Mouse (Mus musculus) CD8-positive naive resting alpha-beta T cell, adult 2 months (primary cell): Measurements from ENCODE around the gene Ccer1.
"Not testable (repeated sequence)": the region's sequence is repeated elsewhere in the genome, so short reads cannot be mapped to it uniquely, and the experiment has no call there.

Source experiments
- DNase-seq, 2 experiments: peaks; one replicate each; pipeline ENCODE4 v3.0.0; 2022; ENCODE audit warnings: low read depth in 2 of 2, low spot score in 2 of 2

The Ccer1 gene

GRCm38 (mm10) chr10:97692913-97693312, at the start of gene Ccer1:
Gene Ccer1, plus strand, starts transcription at chr10:97693059.
- DNase-seq: no peak

- DNase-seq: no peak
Measured at GRCm38 (mm10) chr10:97643768-97644167, 49.1 kb upstream of the Ccer1 start, which contains the start of gene Epyc. Gene Epyc, plus strand, starts transcription at chr10:97644068.

GRCm38 (mm10) chr10:97650334-97650733, 42.5 kb upstream of the Ccer1 start:
- no peak for DNase-seq

- no peak for DNase-seq
Measured at GRCm38 (mm10) chr10:97659489-97659888, 33.4 kb upstream of the Ccer1 start.

- no peak for DNase-seq
Measured at GRCm38 (mm10) chr10:97668656-97669055, 24.2 kb upstream of the Ccer1 start.

- DNase-seq: no peak
Measured at GRCm38 (mm10) chr10:97670202-97670601, 22.7 kb upstream of the Ccer1 start.

GRCm38 (mm10) chr10:97673239-97673638, 19.6 kb upstream of the Ccer1 start:
- no peak for DNase-seq

GRCm38 (mm10) chr10:97682981-97683380, 9.9 kb upstream of the Ccer1 start:
- no peak for DNase-seq

GRCm38 (mm10) chr10:97687198-97687597, 5.7 kb upstream of the Ccer1 start:
- no peak for DNase-seq

GRCm38 (mm10) chr10:97689425-97689824, 3.4 kb upstream of the Ccer1 start:
- DNase-seq: no peak

GRCm38 (mm10) chr10:97693398-97694135, 708 bp downstream of the Ccer1 start:
- DNase-seq: no peak

- no peak for DNase-seq
Measured at GRCm38 (mm10) chr10:97702321-97702720, 9.5 kb downstream of the Ccer1 start.

- no peak for DNase-seq
Measured at GRCm38 (mm10) chr10:97704562-97704961, 11.7 kb downstream of the Ccer1 start.

- DNase-seq: no peak
Measured at GRCm38 (mm10) chr10:97712687-97713086, 19.8 kb downstream of the Ccer1 start.

- DNase-seq: no peak
Measured at GRCm38 (mm10) chr10:97714584-97714983, 21.7 kb downstream of the Ccer1 start.

- DNase-seq: no peak
Measured at GRCm38 (mm10) chr10:97715289-97715906, 22.5 kb downstream of the Ccer1 start.

GRCm38 (mm10) chr10:97717233-97717632, 24.4 kb downstream of the Ccer1 start:
- no peak for DNase-seq

- no peak for DNase-seq
Measured at GRCm38 (mm10) chr10:97718021-97718420, 25.2 kb downstream of the Ccer1 start.

- no peak for DNase-seq
Measured at GRCm38 (mm10) chr10:97720625-97721024, 27.8 kb downstream of the Ccer1 start.

GRCm38 (mm10) chr10:97722709-97723108, 29.9 kb downstream of the Ccer1 start:
- no peak for DNase-seq

- DNase-seq: no peak
Measured at GRCm38 (mm10) chr10:97725929-97726328, 33.1 kb downstream of the Ccer1 start.

GRCm38 (mm10) chr10:97726655-97727054, 33.8 kb downstream of the Ccer1 start, which contains the start of gene C030005K15Rik:
Gene C030005K15Rik, minus strand, starts transcription at chr10:97726755.
- DNase-seq: not testable (repeated sequence)
